Mouse (Mus musculus) testis, adult 2 months (tissue): Measurements from ENCODE around the gene St6galnac3.

Experiments used
- CTCF ChIP-seq: fragments of 200-500 bp; IDR thresholded peaks from 2 replicates; pipeline ENCODE4 v1.5.1; 2012; ENCODE audit warnings: low read depth, mild to moderate bottlenecking, inconsistent platforms, low read length, moderate library complexity; ENCODE audit not compliant: control insufficient read depth, insufficient read depth, insufficient replicate concordance
- POLR2A ChIP-seq: fragments of 200-500 bp; IDR thresholded peaks from 2 replicates; pipeline ENCODE4 v1.6.1; 2012; ENCODE audit warnings: low read depth, mild to moderate bottlenecking, inconsistent platforms, low read length, moderate library complexity; ENCODE audit not compliant: control insufficient read depth

DNA sequence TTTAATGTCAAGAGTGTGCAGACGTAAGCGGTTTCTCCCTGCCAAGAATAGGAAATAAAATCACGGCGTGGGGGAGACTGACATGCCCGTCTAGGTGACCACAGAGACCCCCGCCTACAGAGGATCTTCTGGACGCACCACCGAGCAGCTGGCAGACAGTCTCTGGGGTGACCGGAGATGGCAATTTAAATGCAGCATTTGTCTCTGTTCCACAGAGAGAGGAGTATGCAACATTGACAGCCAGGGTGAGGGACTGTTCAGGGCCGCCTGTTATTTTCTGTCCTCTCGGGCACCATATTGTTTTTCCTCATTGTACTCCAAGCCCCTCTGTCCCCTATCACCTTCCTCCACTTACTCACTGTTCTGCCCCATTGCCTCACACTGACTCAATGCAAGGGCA lies 555.2 kb downstream of the St6galnac3 start:
- TF ChIP-seq POLR2A (no peak), CTCF (no peak)
